Mouse (Mus musculus) kidney, postnatal 0 days (tissue): Measurements from ENCODE around the gene Dnmt1. TPM values are rescaled to one million over a fixed set of nuclear protein-coding genes. Genes with fewer than 3 reads are reported as not detected.

Experiments used
- ATAC-seq: fragments of 200-750 bp; cut with Nextera tagmentation; replicated peaks from 2 replicates; pipeline ENCODE4 v1.8.0; 2017; ENCODE audit warnings: low read depth, moderate number of reproducible peaks, moderate TSS enrichment, moderate library complexity; ENCODE audit not compliant: low FRiP score
- DNase-seq: peaks from one replicate; pipeline ENCODE4 v3.0.0-alpha.2; 2016; ENCODE audit warnings: low spot score
- H3K27ac ChIP-seq: fragments of 300-500 bp; sonication (generic); 2 replicates; pipeline ENCODE4 v1.5.1; 2014; ENCODE audit warnings: mild to moderate bottlenecking
- H3K27me3 ChIP-seq: fragments of 300-500 bp; sonication (generic); 2 replicates; pipeline ENCODE4 v1.6.1; 2014; ENCODE audit warnings: low read length, mixed read lengths; ENCODE audit not compliant: insufficient read depth
- H3K36me3 ChIP-seq: fragments of 300-500 bp; sonication (generic); 2 replicates; pipeline ENCODE4 v1.6.1; 2014; ENCODE audit warnings: low read length, mixed read lengths; ENCODE audit not compliant: insufficient read depth
- H3K4me1 ChIP-seq: fragments of 300-500 bp; sonication (generic); replicated peaks from 2 replicates; pipeline ENCODE4 v1.6.1; 2014; ENCODE audit warnings: antibody characterized with exemption, low read length, mixed read lengths; ENCODE audit not compliant: insufficient read depth
- H3K4me2 ChIP-seq: fragments of 300-500 bp; sonication (generic); 2 replicates; pipeline ENCODE4 v1.6.1; 2014; ENCODE audit warnings: mild to moderate bottlenecking, low read length, moderate library complexity, mixed read lengths
- H3K4me3 ChIP-seq: fragments of 300-500 bp; sonication (generic); replicated peaks from 2 replicates; pipeline ENCODE4 v1.5.1; 2014; ENCODE audit warnings: low read depth, low read length
- H3K9ac ChIP-seq: fragments of 300-500 bp; sonication (generic); 2 replicates; pipeline ENCODE4 v1.6.1; 2014; ENCODE audit warnings: low read depth, low read length
- H3K9me3 ChIP-seq: fragments of 300-500 bp; sonication (generic); replicated peaks from 2 replicates; pipeline ENCODE4 v1.6.1; 2016; ENCODE audit warnings: low read length, inconsistent platforms, mixed read lengths
- CTCF ChIP-seq: IDR thresholded peaks from 2 replicates; pipeline ENCODE4 v1.5.1; 2016; ENCODE audit warnings: antibody characterized with exemption, low read depth, mild to moderate bottlenecking, moderate library complexity
- WGBS: fragments of 180-500 bp; shearing (Covaris S2); extraction: QIAGEN DNeasy Blood & Tissue Kit; methylation state at CpG from one replicate; pipeline ENCODE4 v1.1.7; 2014; 5-methylcytosine and 5-hydroxymethylcytosine counted together
- polyA plus RNA-seq: library from polyadenylated mRNA; unstranded; fragments of >200 nt; fragmentation: Nextera tagmentation; extraction: Ambion mirVana; gene quantifications from 2 replicates; pipeline ENCODE4 v1.2.1, GENCODE M21; 2015

Dnmt1 gene
- polyA plus RNA-seq, 1 experiment from 2014 or later, result 34.1 TPM

- no peak for TF ChIP-seq CTCF
- 83% methylated on average over 4 of the region's 4 CpGs for WGBS
- H3K9me3 ChIP-seq, result no peaks in the 10 kb centered on the region
- peaks cover 26% of the 10 kb centered on the region for H3K36me3 ChIP-seq
- no peak overlapping the region for H3K27ac ChIP-seq
- no peak for ATAC-seq
- H3K4me1 ChIP-seq, result no peaks in the 10 kb centered on the region
- no peaks in the 10 kb centered on the region for H3K27me3 ChIP-seq
- H3K9ac ChIP-seq, result no peak overlapping the region
- no peak for DNase-seq
- H3K4me2 ChIP-seq, result no peak overlapping the region
- H3K4me3 ChIP-seq, result no peak overlapping the region
Observed at GRCm38 (mm10) chr9:20965606-20966005, 5.9 kb upstream of the Dnmt1 start.

- Histone ChIP-seq H3K9ac (no peak overlapping the region), H3K27me3 (no peaks in the 10 kb centered on the region), H3K27ac (no peak overlapping the region), H3K9me3 (no peaks in the 10 kb centered on the region), H3K4me3 (no peak overlapping the region), H3K4me2 (no peak overlapping the region), H3K4me1 (no peaks in the 10 kb centered on the region), H3K36me3 (peaks cover 5% of the 10 kb centered on the region; the same call in 1 of the 2 replicates)
- no peak for TF ChIP-seq CTCF
- WGBS, result 63% methylated on average over 9 of the region's 9 CpGs
- DNase-seq (no peak), ATAC-seq (no peak)
Observed at GRCm38 (mm10) chr9:20961557-20961956, 1.9 kb upstream of the Dnmt1 start.

GRCm38 (mm10) chr9:20956989-20957388 is 2.7 kb downstream of the Dnmt1 start:
- Histone ChIP-seq H3K4me1 (no peaks in the 10 kb centered on the region), H3K27me3 (no peaks in the 10 kb centered on the region), H3K36me3 (no peaks in the 10 kb centered on the region), H3K4me3 (no peak overlapping the region), H3K9ac (no peak overlapping the region), H3K4me2 (no peak overlapping the region), H3K27ac (no peak overlapping the region), H3K9me3 (no peaks in the 10 kb centered on the region)
- ATAC-seq (no peak), DNase-seq (no peak)
- no peak for TF ChIP-seq CTCF
- WGBS, result 81% methylated on average over 3 of the region's 3 CpGs

- ATAC-seq (peak; percentile 98), DNase-seq (peak; percentile 99)
- Histone ChIP-seq H3K27ac (peak overlapping the region; percentile 70), H3K4me3 (peak overlapping the region; percentile 78), H3K4me2 (peak overlapping the region; percentile 84), H3K9ac (peak overlapping the region; percentile 75), H3K36me3 (no peaks in the 10 kb centered on the region), H3K4me1 (no peaks in the 10 kb centered on the region; the same call in 1 of the 2 replicates), H3K9me3 (no peaks in the 10 kb centered on the region), H3K27me3 (no peaks in the 10 kb centered on the region)
- WGBS, result under 1% methylated on average over 51 of the region's 51 CpGs
- peak; percentile 36; the same call in 1 of the 2 replicates for TF ChIP-seq CTCF
Observed at GRCm38 (mm10) chr9:20952520-20953227, 7.0 kb downstream of the Dnmt1 start.

GRCm38 (mm10) chr9:20951966-20952519 is 7.6 kb downstream of the Dnmt1 start:
- H3K4me3 ChIP-seq, result peak overlapping the region; percentile 78
- H3K4me2 ChIP-seq, result peak overlapping the region; percentile 84
- peak; percentile 52 for DNase-seq
- peak overlapping the region; percentile 75 for H3K9ac ChIP-seq
- no peak for TF ChIP-seq CTCF
- peak overlapping the region; percentile 70 for H3K27ac ChIP-seq
- no peaks in the 10 kb centered on the region for H3K27me3 ChIP-seq
- ATAC-seq, result peak; percentile 52
- no peaks in the 10 kb centered on the region for H3K9me3 ChIP-seq
- 0% methylated on average over 17 of the region's 17 CpGs for WGBS
- no peaks in the 10 kb centered on the region for H3K36me3 ChIP-seq
- no peaks in the 10 kb centered on the region; the same call in 1 of the 2 replicates for H3K4me1 ChIP-seq

- no peak for TF ChIP-seq CTCF
- Histone ChIP-seq H3K27me3 (no peaks in the 10 kb centered on the region), H3K36me3 (0 out of 2 replicates have a peak, but pooled peaks cover 3% of the 10 kb centered on the region), H3K27ac (peak overlapping the region; percentile 70; the same call in 1 of the 2 replicates), H3K9ac (peak overlapping the region; percentile 75), H3K4me2 (peak overlapping the region; percentile 84), H3K9me3 (no peaks in the 10 kb centered on the region), H3K4me1 (no peaks in the 10 kb centered on the region; the same call in 1 of the 2 replicates), H3K4me3 (peak overlapping the region; percentile 78)
- ATAC-seq (no peak), DNase-seq (peak; percentile 75)
- WGBS, result 5% methylated on average over 14 of the region's 14 CpGs
Observed at GRCm38 (mm10) chr9:20951441-20951840, 8.2 kb downstream of the Dnmt1 start.
